Mouse (Mus musculus): Measurements from ENCODE around the gene Kdm8. TPM values are rescaled to one million over a fixed set of nuclear protein-coding genes. Genes with fewer than 3 reads are reported as not detected.
A peak's percentile ranks its signal among the peaks of the same experiment; 100 is the strongest.

Gene Kdm8
- polyA plus RNA-seq, 1 experiment from 2014 or later, result 13.7 TPM

GRCm38 (mm10) chr7:125489636-125490035 lies 45.2 kb downstream of the Kdm8 start:
- 87% methylated on average over 2 of the region's 2 CpGs for WGBS
- ATAC-seq (replicated peaks; ENCODE audit: low FRiP score), result no peak
- H3K36me3 ChIP-seq, result peaks cover 19% of the 10 kb centered on the region

GRCm38 (mm10) chr7:125490947-125491735 lies 46.7 kb downstream of the Kdm8 start, which contains the start of gene Nsmce1:
Nsmce1 (minus strand) TSS chr7:125491596.
- under 1% methylated on average over 55 of the region's 56 CpGs for WGBS
- peaks cover 4% of the 10 kb centered on the region; the same call in 1 of the 2 replicates for H3K36me3 ChIP-seq
- H3K4me1 ChIP-seq, result peaks cover 24% of the 10 kb centered on the region
- no peaks in the 10 kb centered on the region for H3K9me3 ChIP-seq (replicated peaks)
- peak within 1 kb of the TSS; percentile 70 for H3K4me3 ChIP-seq (replicated peaks)
- peak within 1 kb of the TSS; percentile 66 for H3K4me2 ChIP-seq
- ATAC-seq (replicated peaks; ENCODE audit: low FRiP score), result peak; percentile 99
- peak within 1 kb of the TSS; percentile 86 for H3K27ac ChIP-seq
- no peaks in the 10 kb centered on the region for H3K27me3 ChIP-seq
- H3K9ac ChIP-seq, result peak within 1 kb of the TSS; percentile 69

More at GRCm38 (mm10) chr7:125489636-125490035, 45.2 kb downstream of the Kdm8 start:
- H3K27ac ChIP-seq, result no peak overlapping the region
- no peak overlapping the region for H3K9ac ChIP-seq
- peaks cover 24% of the 10 kb centered on the region for H3K4me1 ChIP-seq
- no peaks in the 10 kb centered on the region for H3K27me3 ChIP-seq
- no peak overlapping the region for H3K4me2 ChIP-seq
- no peaks in the 10 kb centered on the region for H3K9me3 ChIP-seq (replicated peaks)
- no peak overlapping the region for H3K4me3 ChIP-seq (replicated peaks)

GRCm38 (mm10) chr7:125491760-125492159 lies 47.3 kb downstream of the Kdm8 start:
- H3K27me3 ChIP-seq, result no peaks in the 10 kb centered on the region
- peak overlapping the region; percentile 70 for H3K4me3 ChIP-seq (replicated peaks)
- peak overlapping the region; percentile 86 for H3K27ac ChIP-seq
- no peaks in the 10 kb centered on the region for H3K36me3 ChIP-seq
- no peak; the same call in none of the 2 replicates for ATAC-seq (replicated peaks; ENCODE audit: low FRiP score)
- H3K4me1 ChIP-seq, result peaks cover 24% of the 10 kb centered on the region
- H3K9me3 ChIP-seq (replicated peaks), result no peaks in the 10 kb centered on the region
- H3K4me2 ChIP-seq, result peak overlapping the region; percentile 66
- WGBS, result 24% methylated on average over 12 of the region's 12 CpGs
- H3K9ac ChIP-seq, result peak overlapping the region; percentile 69

GRCm38 (mm10) chr7:125492551-125492950 lies 48.1 kb downstream of the Kdm8 start:
- WGBS, result 90% methylated on average over 6 of the region's 6 CpGs
- H3K4me3 ChIP-seq (replicated peaks), result no peak overlapping the region
- H3K36me3 ChIP-seq, result no peaks in the 10 kb centered on the region
- ATAC-seq (replicated peaks; ENCODE audit: low FRiP score), result no peak
- H3K9me3 ChIP-seq (replicated peaks), result no peaks in the 10 kb centered on the region
- H3K27ac ChIP-seq, result no peak overlapping the region
- H3K4me2 ChIP-seq, result no peak overlapping the region
- no peak overlapping the region for H3K9ac ChIP-seq
- no peaks in the 10 kb centered on the region for H3K27me3 ChIP-seq
- peaks cover 21% of the 10 kb centered on the region for H3K4me1 ChIP-seq

DNA sequence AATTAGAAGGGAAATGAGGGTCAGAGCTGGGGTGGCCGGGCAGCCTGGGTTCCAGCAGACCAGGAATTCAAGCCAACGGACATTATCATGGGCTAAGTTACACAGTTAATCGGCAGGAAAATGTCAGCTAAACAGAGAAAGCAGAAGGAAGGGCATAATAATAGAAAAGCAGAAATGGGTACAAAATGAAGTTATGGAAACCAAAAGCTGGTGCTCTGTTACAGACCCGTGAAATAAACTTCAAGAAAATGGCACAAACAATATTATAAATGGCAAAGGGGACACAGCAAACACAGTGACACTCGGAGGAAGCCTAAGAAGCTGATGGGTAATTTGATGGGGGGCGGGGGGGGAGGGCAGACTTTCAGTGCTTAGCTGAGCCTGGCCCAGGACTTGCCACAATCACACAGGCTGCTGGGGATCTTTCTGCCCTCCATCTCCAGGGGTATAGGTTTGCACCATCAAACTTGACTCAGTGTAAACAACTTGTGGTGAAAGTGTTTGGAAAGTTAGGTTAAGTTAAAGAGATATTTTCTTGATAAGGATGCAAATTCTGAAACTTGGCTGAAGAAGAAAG lies 51.5 kb downstream of the Kdm8 start:
- no peak for ATAC-seq (replicated peaks; ENCODE audit: low FRiP score)
- peaks cover 7% of the 10 kb centered on the region for H3K4me1 ChIP-seq
- no peaks in the 10 kb centered on the region for H3K27me3 ChIP-seq
- no peak overlapping the region for H3K4me3 ChIP-seq (replicated peaks)
- WGBS, result 76% methylated on average over 6 of the region's 6 CpGs
- H3K27ac ChIP-seq, result no peak overlapping the region
- H3K9me3 ChIP-seq (replicated peaks), result no peaks in the 10 kb centered on the region
- H3K36me3 ChIP-seq, result no peaks in the 10 kb centered on the region
- no peak overlapping the region for H3K9ac ChIP-seq
- H3K4me2 ChIP-seq, result no peak overlapping the region

DNA sequence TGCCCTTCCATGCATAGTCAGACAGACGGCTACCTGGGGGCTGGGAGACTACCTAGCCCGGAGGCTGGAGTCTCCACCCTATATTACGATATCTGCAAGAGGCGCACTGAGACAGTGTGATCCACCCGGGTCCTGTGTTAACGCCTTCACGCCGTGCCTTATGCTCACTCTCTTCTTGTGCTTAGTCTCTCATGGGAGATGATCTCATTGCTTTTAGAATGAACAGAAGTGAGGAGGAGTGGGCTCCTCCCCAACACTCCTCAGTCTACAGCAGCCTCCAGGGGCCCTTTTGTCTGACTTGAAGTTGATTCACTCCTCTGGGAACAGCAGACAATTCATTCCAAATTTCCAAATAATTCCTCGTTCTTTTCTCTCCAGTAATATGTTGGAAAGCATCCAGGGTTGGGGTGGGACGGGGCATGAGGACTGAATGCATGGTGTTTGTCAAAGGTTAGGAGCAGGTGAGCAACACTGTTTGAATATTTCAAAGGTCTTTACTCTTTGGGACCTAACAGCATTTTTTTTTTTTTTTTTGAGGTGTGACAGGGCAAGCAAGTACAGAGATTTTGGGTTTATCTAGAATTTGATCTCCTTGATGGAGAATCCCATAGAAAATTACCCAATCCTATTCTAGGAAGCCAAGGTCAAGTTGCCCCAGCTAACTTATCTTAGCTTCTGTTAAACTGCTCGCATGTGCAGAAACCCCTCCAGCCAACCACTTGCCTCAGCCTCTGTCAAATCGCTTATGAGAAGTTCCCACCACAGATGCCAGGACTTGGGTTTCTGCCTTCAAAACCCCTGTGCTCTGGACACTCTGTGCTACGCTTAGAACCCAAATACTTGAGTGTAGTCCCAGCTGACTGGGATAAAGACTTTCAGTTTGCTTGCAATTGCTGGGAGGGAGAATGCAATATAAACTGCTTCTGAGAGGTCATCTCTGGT lies 55.7 kb downstream of the Kdm8 start:
- no peaks in the 10 kb centered on the region for H3K36me3 ChIP-seq
- H3K4me2 ChIP-seq, result no peak overlapping the region
- no peak for ATAC-seq (replicated peaks; ENCODE audit: low FRiP score)
- no peaks in the 10 kb centered on the region for H3K27me3 ChIP-seq
- WGBS, result 65% methylated on average over 13 of the region's 13 CpGs
- no peaks in the 10 kb centered on the region for H3K4me1 ChIP-seq
- no peak overlapping the region for H3K27ac ChIP-seq
- no peak overlapping the region for H3K9ac ChIP-seq
- no peaks in the 10 kb centered on the region for H3K9me3 ChIP-seq (replicated peaks)
- no peak overlapping the region for H3K4me3 ChIP-seq (replicated peaks)

DNA sequence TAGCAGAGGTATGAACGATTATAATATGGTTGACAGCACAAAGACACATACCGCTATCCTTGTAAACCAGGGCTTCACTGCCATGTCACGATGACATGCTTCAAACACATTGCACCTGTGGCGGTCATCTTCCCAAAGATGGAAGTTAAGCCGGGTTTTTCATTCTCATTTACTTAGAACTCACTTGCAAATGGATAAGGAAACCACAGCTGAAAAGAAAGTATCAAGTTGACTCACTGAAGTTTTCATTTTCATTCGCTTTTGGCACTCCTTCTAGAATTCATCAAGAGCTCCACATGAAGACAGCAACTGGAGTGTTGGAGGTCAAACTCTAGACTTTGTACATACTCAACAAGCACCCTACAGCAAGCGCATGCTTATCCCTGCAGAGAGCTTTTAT lies 56.4 kb downstream of the Kdm8 start:
- ATAC-seq (replicated peaks; ENCODE audit: low FRiP score), result no peak
- Histone ChIP-seq H3K4me1 (no peaks in the 10 kb centered on the region), H3K4me3 (replicated peaks) (no peak overlapping the region), H3K27me3 (no peaks in the 10 kb centered on the region), H3K36me3 (no peaks in the 10 kb centered on the region), H3K9ac (no peak overlapping the region), H3K4me2 (no peak overlapping the region), H3K27ac (no peak overlapping the region), H3K9me3 (replicated peaks) (no peaks in the 10 kb centered on the region)
- 91% methylated on average over 7 of the region's 7 CpGs for WGBS

DNA sequence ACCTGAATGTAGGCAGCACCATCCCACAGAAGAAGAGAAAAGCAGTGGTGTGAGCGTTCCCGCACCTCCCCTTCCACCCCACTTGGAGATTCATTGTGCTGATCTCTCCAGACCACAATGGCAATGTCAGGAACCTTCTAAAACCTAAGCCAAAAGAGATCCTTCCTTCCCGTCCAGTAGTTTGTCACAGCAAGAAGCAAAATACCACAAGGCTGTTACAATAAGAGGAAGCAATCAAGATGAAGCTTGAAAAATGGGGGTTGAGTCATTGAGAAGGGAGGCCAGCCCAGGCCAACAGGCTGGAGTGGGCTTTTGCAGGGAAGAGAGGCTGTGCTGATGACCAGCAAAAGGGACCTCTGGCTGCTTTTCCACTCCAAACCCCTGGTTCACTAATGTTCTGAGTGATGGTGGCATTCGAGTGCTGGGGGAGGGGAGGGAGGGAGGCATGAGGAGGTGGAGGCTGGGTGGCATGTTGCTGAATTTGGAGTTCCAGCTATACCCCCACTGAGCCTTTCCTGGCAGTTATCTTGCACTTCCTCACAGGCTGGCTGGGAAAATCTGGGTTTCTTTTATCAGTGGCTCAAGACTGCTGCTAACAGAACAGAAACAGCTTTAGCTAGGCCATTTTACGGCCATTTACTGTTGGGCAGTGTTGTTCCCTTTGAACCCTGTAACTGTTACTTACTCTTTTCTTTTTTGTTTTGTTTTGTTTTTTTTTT lies 59.1 kb downstream of the Kdm8 start:
- no peaks in the 10 kb centered on the region for H3K4me1 ChIP-seq
- H3K9ac ChIP-seq, result no peak overlapping the region
- no peaks in the 10 kb centered on the region for H3K36me3 ChIP-seq
- whole genome bisulfite sequencing, result 76% methylated on average over 5 of the region's 5 CpGs
- no peak overlapping the region for H3K4me3 ChIP-seq (replicated peaks)
- H3K9me3 ChIP-seq (replicated peaks), result no peaks in the 10 kb centered on the region
- ATAC-seq (replicated peaks; ENCODE audit: low FRiP score), result no peak
- no peak overlapping the region for H3K27ac ChIP-seq
- H3K4me2 ChIP-seq, result no peak overlapping the region
- H3K27me3 ChIP-seq, result no peaks in the 10 kb centered on the region

DNA sequence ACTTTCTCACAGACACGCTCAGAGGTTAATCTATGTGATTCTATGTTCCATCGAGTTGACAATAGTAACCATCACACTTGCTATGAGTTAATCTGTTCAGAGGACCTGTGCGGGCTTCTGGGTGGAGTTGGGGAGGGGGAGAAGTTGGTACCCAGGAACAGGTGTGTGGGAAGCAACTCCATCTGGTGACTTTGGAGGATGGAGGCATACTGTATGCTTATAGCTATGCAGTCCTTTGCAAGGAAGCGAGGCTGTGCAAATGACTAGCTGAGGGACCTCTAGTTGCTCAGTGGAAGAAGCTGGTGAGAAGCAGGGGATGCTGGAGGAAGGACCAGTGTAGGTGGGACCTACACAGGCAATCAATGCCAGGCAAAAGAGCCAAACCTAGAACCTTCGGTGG lies 60.1 kb downstream of the Kdm8 start:
- no peaks in the 10 kb centered on the region for H3K9me3 ChIP-seq (replicated peaks)
- no peak overlapping the region for H3K4me3 ChIP-seq (replicated peaks)
- ATAC-seq (replicated peaks; ENCODE audit: low FRiP score), result no peak
- 93% methylated on average over 5 of the region's 5 CpGs for whole genome bisulfite sequencing
- no peaks in the 10 kb centered on the region for H3K36me3 ChIP-seq
- H3K27me3 ChIP-seq, result no peaks in the 10 kb centered on the region
- no peaks in the 10 kb centered on the region for H3K4me1 ChIP-seq
- no peak overlapping the region for H3K9ac ChIP-seq
- no peak overlapping the region for H3K4me2 ChIP-seq
- no peak overlapping the region for H3K27ac ChIP-seq

DNA sequence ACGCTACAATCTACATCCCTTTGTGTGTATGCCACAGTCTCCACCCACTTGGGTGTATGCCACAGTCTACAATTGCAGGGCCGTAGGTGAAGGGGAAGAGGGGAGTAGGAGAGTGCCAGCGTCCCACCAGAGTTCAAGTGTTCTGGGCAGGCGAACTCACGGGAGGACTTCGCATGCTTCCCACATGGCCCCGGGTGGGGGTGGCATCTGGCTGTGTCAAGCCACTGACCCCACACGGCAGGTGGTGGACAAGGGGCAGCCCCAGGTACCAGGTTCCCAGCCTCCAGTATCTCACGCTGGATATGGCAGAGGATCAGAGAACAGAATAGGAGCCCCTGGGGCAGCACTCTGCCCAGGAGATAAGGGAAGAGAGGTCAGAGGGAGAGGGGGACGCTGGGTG lies 61.1 kb downstream of the Kdm8 start:
- Histone ChIP-seq H3K4me1 (no peaks in the 10 kb centered on the region), H3K4me3 (replicated peaks) (no peak overlapping the region), H3K36me3 (no peaks in the 10 kb centered on the region), H3K9me3 (replicated peaks) (no peaks in the 10 kb centered on the region), H3K27ac (no peak overlapping the region), H3K4me2 (no peak overlapping the region), H3K27me3 (no peaks in the 10 kb centered on the region), H3K9ac (no peak overlapping the region)
- no peak for ATAC-seq (replicated peaks; ENCODE audit: low FRiP score)
- WGBS, result 82% methylated on average over 10 of the region's 10 CpGs

- Histone ChIP-seq H3K4me2 (no peak overlapping the region), H3K4me3 (replicated peaks) (no peak overlapping the region), H3K36me3 (no peaks in the 10 kb centered on the region), H3K9me3 (replicated peaks) (no peaks in the 10 kb centered on the region), H3K27me3 (no peaks in the 10 kb centered on the region), H3K4me1 (no peaks in the 10 kb centered on the region), H3K9ac (no peak overlapping the region), H3K27ac (no peak overlapping the region)
- no peak for ATAC-seq (replicated peaks; ENCODE audit: low FRiP score)
- 87% methylated on average over 2 of the region's 2 CpGs for WGBS
These were observed 62.8 kb downstream of the Kdm8 start for GRCm38 (mm10) chr7:125507279-125507678.
